Mouse (Mus musculus) heart, adult 2 months (tissue): Measurements from ENCODE around the gene Cd300ld5.

Experiments
- CTCF ChIP-seq: fragments of 200-600 bp; IDR thresholded peaks from 2 replicates; pipeline ENCODE4 v1.8.1; 2022; ENCODE audit warnings: antibody characterized with exemption, mild to moderate bottlenecking, moderate library complexity
- EP300 ChIP-seq: fragments of 200-500 bp; IDR thresholded peaks from 2 replicates; pipeline ENCODE4 v1.6.1; 2011; ENCODE audit warnings: low read depth, low read length, control low read depth; ENCODE audit not compliant: insufficient read depth
- POLR2A ChIP-seq: fragments of 200-500 bp; IDR thresholded peaks from 2 replicates; pipeline ENCODE4 v1.6.1; 2011; ENCODE audit warnings: mild to moderate bottlenecking, low read depth, low read length, control low read depth; ENCODE audit not compliant: insufficient read depth

GRCm38 (mm10) chr11:115048259-115048658, 10.7 kb upstream of the Cd300ld5 start, which contains the start of gene Cd300ld3:
- TF ChIP-seq POLR2A (no peak), CTCF (no peak), EP300 (no peak)
